Mouse (Mus musculus) kidney, postnatal 0 days (tissue): ENCODE data around the gene Ifitm2. TPM values are rescaled to one million over a fixed set of nuclear protein-coding genes. Genes with fewer than 3 reads are reported as not detected.

Experiments
- ATAC-seq: fragments of 200-750 bp; cut with Nextera tagmentation; replicated peaks from 2 replicates; pipeline ENCODE4 v1.8.0; 2017; ENCODE audit warnings: low read depth, moderate number of reproducible peaks, moderate TSS enrichment, moderate library complexity; ENCODE audit not compliant: low FRiP score
- DNase-seq: peaks from one replicate; pipeline ENCODE4 v3.0.0-alpha.2; 2016; ENCODE audit warnings: low spot score
- H3K27ac ChIP-seq: fragments of 300-500 bp; sonication (generic); 2 replicates; pipeline ENCODE4 v1.5.1; 2014; ENCODE audit warnings: mild to moderate bottlenecking
- H3K27me3 ChIP-seq: fragments of 300-500 bp; sonication (generic); 2 replicates; pipeline ENCODE4 v1.6.1; 2014; ENCODE audit warnings: low read length, mixed read lengths; ENCODE audit not compliant: insufficient read depth
- H3K36me3 ChIP-seq: fragments of 300-500 bp; sonication (generic); 2 replicates; pipeline ENCODE4 v1.6.1; 2014; ENCODE audit warnings: low read length, mixed read lengths; ENCODE audit not compliant: insufficient read depth
- H3K4me1 ChIP-seq: fragments of 300-500 bp; sonication (generic); replicated peaks from 2 replicates; pipeline ENCODE4 v1.6.1; 2014; ENCODE audit warnings: antibody characterized with exemption, low read length, mixed read lengths; ENCODE audit not compliant: insufficient read depth
- H3K4me2 ChIP-seq: fragments of 300-500 bp; sonication (generic); 2 replicates; pipeline ENCODE4 v1.6.1; 2014; ENCODE audit warnings: mild to moderate bottlenecking, low read length, moderate library complexity, mixed read lengths
- H3K4me3 ChIP-seq: fragments of 300-500 bp; sonication (generic); replicated peaks from 2 replicates; pipeline ENCODE4 v1.5.1; 2014; ENCODE audit warnings: low read depth, low read length
- H3K9ac ChIP-seq: fragments of 300-500 bp; sonication (generic); 2 replicates; pipeline ENCODE4 v1.6.1; 2014; ENCODE audit warnings: low read depth, low read length
- H3K9me3 ChIP-seq: fragments of 300-500 bp; sonication (generic); replicated peaks from 2 replicates; pipeline ENCODE4 v1.6.1; 2016; ENCODE audit warnings: low read length, inconsistent platforms, mixed read lengths
- CTCF ChIP-seq: IDR thresholded peaks from 2 replicates; pipeline ENCODE4 v1.5.1; 2016; ENCODE audit warnings: antibody characterized with exemption, low read depth, mild to moderate bottlenecking, moderate library complexity
- WGBS: fragments of 180-500 bp; shearing (Covaris S2); extraction: QIAGEN DNeasy Blood & Tissue Kit; methylation state at CpG from one replicate; pipeline ENCODE4 v1.1.7; 2014; 5-methylcytosine and 5-hydroxymethylcytosine counted together
- polyA plus RNA-seq: library from polyadenylated mRNA; unstranded; fragments of >200 nt; fragmentation: Nextera tagmentation; extraction: Ambion mirVana; gene quantifications from 2 replicates; pipeline ENCODE4 v1.2.1, GENCODE M21; 2015

Ifitm2 gene
- polyA plus RNA-seq, 1 experiment from 2014 or later = 1,251 TPM

- WGBS = 81% methylated on average over 14 of the region's 14 CpGs
- Histone ChIP-seq H3K4me1 (no peaks in the 10 kb centered on the region), H3K36me3 (no peaks in the 10 kb centered on the region), H3K9ac (no peak overlapping the region), H3K4me2 (no peak overlapping the region), H3K27ac (no peak overlapping the region), H3K9me3 (no peaks in the 10 kb centered on the region), H3K4me3 (no peak overlapping the region), H3K27me3 (no peaks in the 10 kb centered on the region)
- no peak for TF ChIP-seq CTCF
- ATAC-seq (no peak), DNase-seq (no peak)
Observed at GRCm38 (mm10) chr7:140991117-140991689, 35.4 kb upstream of the Ifitm2 start.

GRCm38 (mm10) chr7:140990622-140991021 is 34.8 kb upstream of the Ifitm2 start:
- Histone ChIP-seq H3K9ac (no peak overlapping the region), H3K9me3 (no peaks in the 10 kb centered on the region), H3K36me3 (no peaks in the 10 kb centered on the region), H3K27me3 (no peaks in the 10 kb centered on the region), H3K27ac (no peak overlapping the region), H3K4me2 (no peak overlapping the region), H3K4me3 (no peak overlapping the region), H3K4me1 (no peaks in the 10 kb centered on the region)
- WGBS = 49% methylated on average over 5 of the region's 5 CpGs
- DNase-seq = no peak
- TF ChIP-seq CTCF = no peak
- ATAC-seq = no peak

- H3K36me3 ChIP-seq = no peaks in the 10 kb centered on the region
- H3K9ac ChIP-seq = no peak overlapping the region
- H3K9me3 ChIP-seq = no peaks in the 10 kb centered on the region
- 41% methylated on average over 6 of the region's 6 CpGs for WGBS
- H3K4me1 ChIP-seq = no peaks in the 10 kb centered on the region
- no peak for TF ChIP-seq CTCF
- DNase-seq (no peak), ATAC-seq (no peak)
- H3K27ac ChIP-seq = no peak overlapping the region
- H3K4me3 ChIP-seq = no peak overlapping the region
- no peak overlapping the region for H3K4me2 ChIP-seq
- no peaks in the 10 kb centered on the region for H3K27me3 ChIP-seq
Observed at GRCm38 (mm10) chr7:140990185-140990584, 34.4 kb upstream of the Ifitm2 start.

GRCm38 (mm10) chr7:140989022-140989421 is 33.2 kb upstream of the Ifitm2 start:
- no peaks in the 10 kb centered on the region for H3K27me3 ChIP-seq
- 78% methylated on average over 4 of the region's 4 CpGs for WGBS
- H3K9ac ChIP-seq = no peak overlapping the region
- no peaks in the 10 kb centered on the region for H3K4me1 ChIP-seq
- no peak overlapping the region for H3K4me3 ChIP-seq
- H3K9me3 ChIP-seq = no peaks in the 10 kb centered on the region
- ATAC-seq = no peak
- H3K4me2 ChIP-seq = no peak overlapping the region
- no peaks in the 10 kb centered on the region for H3K36me3 ChIP-seq
- DNase-seq = no peak
- no peak overlapping the region for H3K27ac ChIP-seq
- no peak for TF ChIP-seq CTCF

GRCm38 (mm10) chr7:140987182-140988138 is 31.7 kb upstream of the Ifitm2 start:
- no peaks in the 10 kb centered on the region for H3K27me3 ChIP-seq
- no peak for DNase-seq
- no peak overlapping the region for H3K4me2 ChIP-seq
- WGBS = 90% methylated on average over 17 of the region's 17 CpGs
- ATAC-seq = no peak
- H3K36me3 ChIP-seq = no peaks in the 10 kb centered on the region
- TF ChIP-seq CTCF = no peak
- H3K9me3 ChIP-seq = no peaks in the 10 kb centered on the region
- no peaks in the 10 kb centered on the region for H3K4me1 ChIP-seq
- H3K4me3 ChIP-seq = no peak overlapping the region
- H3K27ac ChIP-seq = no peak overlapping the region
- no peak overlapping the region for H3K9ac ChIP-seq

- Histone ChIP-seq H3K27ac (no peak overlapping the region), H3K9ac (no peak overlapping the region), H3K4me1 (no peaks in the 10 kb centered on the region), H3K4me3 (no peak overlapping the region), H3K36me3 (no peaks in the 10 kb centered on the region), H3K27me3 (no peaks in the 10 kb centered on the region), H3K9me3 (no peaks in the 10 kb centered on the region), H3K4me2 (no peak overlapping the region)
- TF ChIP-seq CTCF = no peak
- DNase-seq (no peak), ATAC-seq (no peak)
- WGBS = 93% methylated on average over 7 of the region's 7 CpGs
Observed at GRCm38 (mm10) chr7:140982971-140983370, 27.2 kb upstream of the Ifitm2 start.
